Mouse (Mus musculus) forebrain, embryonic 11.5 days (tissue): Measurements from ENCODE around the gene Megf8. TPM values are rescaled to one million over a fixed set of nuclear protein-coding genes. Genes with fewer than 3 reads are reported as not detected.

Source experiments
- ATAC-seq: fragments of 200-750 bp; cut with Nextera tagmentation; replicated peaks from 2 replicates; pipeline ENCODE4 v1.8.0; 2017; ENCODE audit warnings: moderate TSS enrichment; ENCODE audit not compliant: low FRiP score
- DNase-seq: peaks from one replicate; pipeline ENCODE4 v3.0.0-alpha.2; 2017; ENCODE audit warnings: low spot score
- H3K27ac ChIP-seq: fragments of 300-500 bp; sonication (generic); 2 replicates; pipeline ENCODE4 v1.5.1; 2014; ENCODE audit warnings: low read depth, low read length
- H3K27me3 ChIP-seq: fragments of 300-500 bp; sonication (generic); 2 replicates; pipeline ENCODE4 v1.6.1; 2014; ENCODE audit warnings: mild to moderate bottlenecking, low read length, mixed read lengths; ENCODE audit not compliant: control insufficient read depth, insufficient read depth
- H3K36me3 ChIP-seq: fragments of 300-500 bp; sonication (generic); 2 replicates; pipeline ENCODE4 v1.6.1; 2014; ENCODE audit warnings: mild to moderate bottlenecking, low read length, moderate library complexity, mixed read lengths; ENCODE audit not compliant: control insufficient read depth, insufficient read depth
- H3K4me1 ChIP-seq: fragments of 300-500 bp; sonication (generic); replicated peaks from 2 replicates; pipeline ENCODE4 v1.6.1; 2014; ENCODE audit warnings: low read length, mixed read lengths; ENCODE audit not compliant: control insufficient read depth, insufficient read depth
- H3K4me2 ChIP-seq: fragments of 300-500 bp; sonication (generic); 2 replicates; pipeline ENCODE4 v1.6.1; 2014; ENCODE audit warnings: low read depth, mild to moderate bottlenecking, low read length, moderate library complexity, mixed read lengths; ENCODE audit not compliant: severe bottlenecking
- H3K4me3 ChIP-seq: fragments of 300-500 bp; sonication (generic); 2 replicates; pipeline ENCODE4 v1.5.1; 2014; ENCODE audit warnings: low read depth, low read length
- H3K9ac ChIP-seq: fragments of 300-500 bp; sonication (generic); 2 replicates; pipeline ENCODE4 v1.6.1; 2014; ENCODE audit warnings: low read length
- H3K9me3 ChIP-seq: fragments of 300-500 bp; sonication (generic); 2 replicates; pipeline ENCODE4 v1.6.1; 2016; ENCODE audit warnings: low read length, mixed read lengths; ENCODE audit not compliant: control insufficient read depth
- WGBS: fragments of 180-500 bp; shearing (Covaris S2); extraction: QIAGEN DNeasy Blood & Tissue Kit; methylation state at CpG from one replicate; pipeline ENCODE4 v1.1.7; 2014; 5-methylcytosine and 5-hydroxymethylcytosine counted together
- polyA plus RNA-seq: library from polyadenylated mRNA; unstranded; fragments of >200 nt; fragmentation: Nextera tagmentation; extraction: Ambion mirVana; gene quantifications from 2 replicates; pipeline ENCODE4 v1.2.1, GENCODE M21; 2014

Megf8 gene
- polyA plus RNA-seq, 1 experiment from 2014 or later = 14.6 TPM

DNA sequence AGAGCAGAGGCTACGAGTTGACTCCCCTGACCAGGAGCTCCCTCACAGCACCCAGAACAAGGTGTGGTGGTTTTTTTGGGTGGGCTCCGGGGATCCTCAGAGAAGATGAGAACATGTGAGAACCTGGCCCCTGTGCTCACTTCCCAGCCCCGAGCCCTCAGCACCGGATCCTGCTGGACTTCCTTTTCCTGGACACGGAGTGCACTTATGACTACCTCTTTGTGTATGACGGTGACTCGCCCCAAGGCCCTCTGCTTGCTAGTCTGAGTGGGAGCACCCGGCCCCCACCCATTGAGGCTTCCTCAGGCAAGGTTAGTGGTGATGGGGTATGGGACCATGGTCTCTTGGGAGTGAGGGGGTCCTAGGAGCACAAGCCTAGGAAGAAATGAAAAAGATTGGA lies 9.3 kb downstream of the Megf8 start:
- no peaks in the 10 kb centered on the region for H3K27me3 ChIP-seq
- H3K27ac ChIP-seq = no peak overlapping the region
- no peak overlapping the region for H3K4me2 ChIP-seq
- no peaks in the 10 kb centered on the region for H3K9me3 ChIP-seq
- H3K36me3 ChIP-seq = no peaks in the 10 kb centered on the region; the same call in 1 of the 2 replicates
- H3K4me1 ChIP-seq = 0 out of 2 replicates have a peak, but pooled peaks cover 7% of the 10 kb centered on the region
- H3K9ac ChIP-seq = no peak overlapping the region
- H3K4me3 ChIP-seq = no peak overlapping the region
- DNase-seq (no peak), ATAC-seq (no peak)
- WGBS = 92% methylated on average over 8 of the region's 8 CpGs

- Histone ChIP-seq H3K9ac (no peak overlapping the region), H3K9me3 (no peaks in the 10 kb centered on the region), H3K4me3 (no peak overlapping the region), H3K27me3 (no peaks in the 10 kb centered on the region), H3K4me2 (no peak overlapping the region), H3K4me1 (no peaks in the 10 kb centered on the region), H3K36me3 (no peaks in the 10 kb centered on the region; the same call in 1 of the 2 replicates), H3K27ac (no peak overlapping the region)
- ATAC-seq = peak; percentile 72
- WGBS = 42% methylated on average over 16 of the region's 16 CpGs
- DNase-seq = peak; percentile 88
Observed at GRCm38 (mm10) chr7:25333596-25334307, 16.8 kb downstream of the Megf8 start.

DNA sequence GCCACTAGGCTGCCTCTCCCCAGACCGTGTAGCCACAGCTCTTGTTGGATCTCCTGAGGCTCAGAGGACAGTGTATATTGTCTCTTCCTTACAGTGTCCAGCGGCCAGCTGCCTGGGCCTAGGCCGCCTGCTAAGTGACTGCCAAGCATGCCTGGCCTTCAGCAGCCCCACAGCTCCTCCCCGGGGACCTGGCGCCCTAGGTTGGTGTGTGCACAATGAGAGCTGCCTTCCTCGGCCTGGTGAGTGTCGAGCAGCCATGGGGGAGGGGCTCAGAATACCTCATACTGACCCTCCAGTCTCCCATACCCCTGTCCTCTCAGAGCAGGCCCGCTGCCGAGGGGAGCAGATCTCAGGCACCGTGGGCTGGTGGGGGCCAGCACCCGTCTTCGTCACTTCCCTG lies 17.5 kb downstream of the Megf8 start:
- Histone ChIP-seq H3K9ac (no peak overlapping the region), H3K4me3 (no peak overlapping the region), H3K27ac (no peak overlapping the region), H3K36me3 (no peaks in the 10 kb centered on the region; the same call in 1 of the 2 replicates), H3K9me3 (no peaks in the 10 kb centered on the region), H3K4me1 (no peaks in the 10 kb centered on the region), H3K4me2 (no peak overlapping the region), H3K27me3 (no peaks in the 10 kb centered on the region)
- no peak for DNase-seq
- 79% methylated on average over 12 of the region's 12 CpGs for WGBS
- no peak for ATAC-seq

- no peak for DNase-seq
- WGBS = 89% methylated on average over 9 of the region's 9 CpGs
- Histone ChIP-seq H3K27me3 (no peaks in the 10 kb centered on the region), H3K9me3 (no peaks in the 10 kb centered on the region), H3K4me2 (no peak overlapping the region), H3K27ac (no peak overlapping the region), H3K9ac (no peak overlapping the region), H3K4me1 (no peaks in the 10 kb centered on the region), H3K4me3 (no peak overlapping the region), H3K36me3 (no peaks in the 10 kb centered on the region; the same call in 1 of the 2 replicates)
- no peak for ATAC-seq
Observed at GRCm38 (mm10) chr7:25339329-25339728, 22.4 kb downstream of the Megf8 start.

DNA sequence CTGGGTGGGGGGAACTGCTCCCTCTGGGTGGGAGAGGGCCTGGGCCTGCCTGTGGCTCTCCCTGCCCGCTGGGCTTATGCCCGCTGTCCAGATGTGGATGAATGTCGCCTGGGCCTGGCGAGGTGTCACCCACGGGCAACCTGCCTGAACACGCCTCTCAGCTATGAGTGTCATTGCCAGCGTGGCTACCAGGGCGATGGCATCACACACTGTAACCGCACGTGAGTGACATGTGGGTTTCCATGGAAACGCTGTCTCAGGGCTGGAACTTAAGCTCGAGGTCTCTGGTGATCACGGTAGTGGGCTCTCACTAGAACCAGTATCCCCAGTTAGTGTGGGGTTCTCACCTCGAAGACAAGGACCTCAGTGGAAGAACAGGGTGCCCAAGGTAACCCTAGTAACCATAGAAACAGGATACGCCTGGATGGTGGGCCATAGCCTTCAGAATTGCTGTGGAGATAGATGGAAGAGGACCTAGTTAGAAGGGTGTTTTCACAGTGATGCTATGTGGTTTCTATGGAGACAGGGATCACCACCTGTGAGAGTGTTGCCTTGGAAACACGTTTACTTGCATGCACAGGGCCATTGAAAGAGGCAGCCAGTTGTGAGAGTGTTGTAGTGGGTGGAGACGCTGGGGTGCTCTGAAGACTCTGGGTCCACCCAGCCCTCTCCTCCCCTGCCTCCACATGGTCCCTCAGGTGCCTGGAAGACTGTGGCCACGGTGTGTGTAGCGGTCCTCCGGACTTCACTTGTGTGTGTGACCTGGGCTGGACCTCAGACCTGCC lies 24.2 kb downstream of the Megf8 start:
- no peak overlapping the region for H3K9ac ChIP-seq
- 84% methylated on average over 20 of the region's 20 CpGs for WGBS
- no peak overlapping the region for H3K27ac ChIP-seq
- no peaks in the 10 kb centered on the region for H3K4me1 ChIP-seq
- H3K4me2 ChIP-seq = no peak overlapping the region
- DNase-seq (no peak), ATAC-seq (no peak)
- H3K27me3 ChIP-seq = no peaks in the 10 kb centered on the region
- H3K4me3 ChIP-seq = no peak overlapping the region
- no peaks in the 10 kb centered on the region for H3K9me3 ChIP-seq
- no peaks in the 10 kb centered on the region; the same call in none of the 2 replicates for H3K36me3 ChIP-seq

DNA sequence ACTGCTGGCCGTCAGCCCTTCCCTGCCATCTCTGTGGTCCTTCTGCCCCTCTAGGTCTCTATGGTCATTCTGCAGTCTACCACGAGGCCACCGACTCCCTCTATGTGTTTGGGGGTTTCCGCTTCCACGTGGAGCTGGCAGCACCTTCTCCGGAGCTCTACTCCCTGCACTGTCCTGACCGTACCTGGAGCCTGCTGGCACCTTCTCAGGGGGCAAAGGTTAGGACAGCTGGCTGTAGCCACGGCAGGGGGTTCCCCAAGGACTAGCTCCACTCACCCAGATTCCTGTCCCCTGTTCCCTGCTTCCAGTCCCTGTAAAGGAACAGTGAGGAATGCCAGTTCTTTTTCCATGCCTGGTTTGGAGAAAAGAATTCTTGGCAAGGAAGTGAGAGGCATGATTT lies 31.9 kb downstream of the Megf8 start:
- 93% methylated on average over 8 of the region's 8 CpGs for WGBS
- Histone ChIP-seq H3K4me3 (no peak overlapping the region), H3K9me3 (no peaks in the 10 kb centered on the region; the same call in 1 of the 2 replicates), H3K9ac (no peak overlapping the region), H3K27me3 (no peaks in the 10 kb centered on the region), H3K36me3 (peaks cover 14% of the 10 kb centered on the region; the same call in 1 of the 2 replicates), H3K4me2 (no peak overlapping the region), H3K27ac (no peak overlapping the region), H3K4me1 (no peaks in the 10 kb centered on the region)
- no peak for DNase-seq
- no peak for ATAC-seq

DNA sequence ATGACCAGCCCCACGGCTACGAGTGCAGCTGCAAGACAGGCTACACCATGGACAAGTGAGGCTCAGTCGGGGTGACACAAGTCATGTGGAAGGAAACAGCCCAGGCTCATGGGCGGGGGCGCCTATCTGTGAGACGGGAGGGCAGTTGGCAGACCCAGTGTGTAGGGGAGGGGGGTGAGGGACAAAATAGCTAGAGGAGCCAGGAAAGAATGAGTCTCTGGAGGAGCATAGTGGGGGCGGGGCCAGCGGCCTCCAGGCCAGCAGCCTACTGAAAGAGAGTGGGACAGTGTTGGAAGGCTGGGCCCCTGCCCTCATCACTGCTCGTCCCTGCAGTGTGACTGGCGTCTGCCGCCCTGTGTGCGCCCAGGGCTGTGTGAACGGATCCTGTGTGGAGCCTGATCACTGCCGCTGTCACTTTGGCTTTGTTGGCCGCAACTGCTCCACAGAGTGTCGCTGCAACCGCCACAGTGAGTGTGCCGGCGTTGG lies 41.8 kb downstream of the Megf8 start:
- Histone ChIP-seq H3K9ac (no peak overlapping the region), H3K27me3 (no peaks in the 10 kb centered on the region), H3K4me1 (no peaks in the 10 kb centered on the region), H3K27ac (no peak overlapping the region), H3K9me3 (no peaks in the 10 kb centered on the region), H3K36me3 (no peaks in the 10 kb centered on the region; the same call in 1 of the 2 replicates), H3K4me2 (no peak overlapping the region), H3K4me3 (no peak overlapping the region)
- 71% methylated on average over 19 of the region's 19 CpGs for WGBS
- no peak for DNase-seq
- ATAC-seq = 0 out of 2 replicates have a peak, but pooled peaks have one; percentile 63

DNA sequence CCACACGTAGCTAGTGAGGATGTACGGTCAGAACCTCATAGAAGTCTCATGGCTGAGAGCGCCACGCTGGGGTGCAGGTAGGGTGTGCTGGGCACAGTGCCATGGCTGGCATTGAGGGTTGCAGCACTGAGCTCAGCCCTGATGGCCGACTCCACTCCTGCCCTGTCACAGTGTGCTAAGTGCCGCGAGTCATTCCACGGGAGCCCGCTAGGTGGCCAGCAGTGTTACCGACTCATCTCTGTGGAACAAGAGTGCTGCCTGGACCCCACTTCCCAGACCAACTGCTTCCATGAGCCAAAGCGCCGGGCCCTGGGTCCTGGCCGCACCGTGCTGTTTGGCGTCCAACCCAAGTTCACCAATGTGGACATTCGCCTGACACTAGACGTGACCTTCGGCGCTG lies 46.2 kb downstream of the Megf8 start:
- peak; percentile 57 for DNase-seq
- WGBS = 85% methylated on average over 19 of the region's 19 CpGs
- H3K4me2 ChIP-seq = no peak overlapping the region
- no peak overlapping the region for H3K9ac ChIP-seq
- H3K4me3 ChIP-seq = no peak overlapping the region
- peaks cover 3% of the 10 kb centered on the region; the same call in 1 of the 2 replicates for H3K36me3 ChIP-seq
- H3K27me3 ChIP-seq = peaks cover 17% of the 10 kb centered on the region
- H3K27ac ChIP-seq = no peak overlapping the region
- ATAC-seq = no peak
- no peaks in the 10 kb centered on the region for H3K9me3 ChIP-seq
- peaks cover 2% of the 10 kb centered on the region; the same call in 1 of the 2 replicates for H3K4me1 ChIP-seq
